Mouse (Mus musculus) heart, embryonic 15.5 days (tissue): Measurements from ENCODE around the gene Taf10. TPM values are rescaled to one million over a fixed set of nuclear protein-coding genes. Genes with fewer than 3 reads are reported as not detected.

Experiments
- ATAC-seq: fragments of 200-750 bp; cut with Nextera tagmentation; replicated peaks from 2 replicates; pipeline ENCODE4 v1.8.0; 2017; ENCODE audit warnings: low read depth, moderate TSS enrichment; ENCODE audit not compliant: insufficient number of reproducible peaks, insufficient read depth, low FRiP score
- H3K27ac ChIP-seq: fragments of 300-500 bp; sonication (generic); 2 replicates; pipeline ENCODE4 v1.5.1; 2015; ENCODE audit warnings: mild to moderate bottlenecking, inconsistent platforms
- H3K27me3 ChIP-seq: fragments of 300-500 bp; sonication (generic); 2 replicates; pipeline ENCODE4 v1.6.1; 2015; ENCODE audit warnings: inconsistent platforms
- H3K36me3 ChIP-seq: fragments of 300-500 bp; sonication (generic); 2 replicates; pipeline ENCODE4 v1.6.1; 2015; ENCODE audit warnings: mild to moderate bottlenecking, inconsistent platforms
- H3K4me1 ChIP-seq: fragments of 300-500 bp; sonication (generic); replicated peaks from 2 replicates; pipeline ENCODE4 v1.6.1; 2015; ENCODE audit warnings: inconsistent platforms
- H3K4me2 ChIP-seq: fragments of 300-500 bp; sonication (generic); 2 replicates; pipeline ENCODE4 v1.6.1; 2015; ENCODE audit warnings: inconsistent platforms, mild to moderate bottlenecking, moderate library complexity
- H3K4me3 ChIP-seq: fragments of 300-500 bp; sonication (generic); 2 replicates; pipeline ENCODE4 v1.5.1; 2015; ENCODE audit warnings: mild to moderate bottlenecking, inconsistent platforms
- H3K9ac ChIP-seq: fragments of 300-500 bp; sonication (generic); 2 replicates; pipeline ENCODE4 v1.6.1; 2015; ENCODE audit warnings: mild to moderate bottlenecking, inconsistent platforms
- H3K9me3 ChIP-seq: fragments of 300-500 bp; sonication (generic); replicated peaks from 2 replicates; pipeline ENCODE4 v1.6.1; 2016; ENCODE audit warnings: inconsistent platforms
- WGBS: fragments of 180-500 bp; shearing (Covaris S2); methylation state at CpG from one replicate; pipeline ENCODE4 v1.1.7; 2015; ENCODE audit warnings: mixed read lengths; 5-methylcytosine and 5-hydroxymethylcytosine counted together
- polyA plus RNA-seq: library from polyadenylated mRNA; unstranded; fragments of >200 nt; fragmentation: Nextera tagmentation; extraction: Ambion mirVana; gene quantifications from 2 replicates; pipeline ENCODE4 v1.2.1, GENCODE M21; 2015

Gene Taf10
- polyA plus RNA-seq, 1 experiment from 2014 or later = 90.0 TPM

DNA sequence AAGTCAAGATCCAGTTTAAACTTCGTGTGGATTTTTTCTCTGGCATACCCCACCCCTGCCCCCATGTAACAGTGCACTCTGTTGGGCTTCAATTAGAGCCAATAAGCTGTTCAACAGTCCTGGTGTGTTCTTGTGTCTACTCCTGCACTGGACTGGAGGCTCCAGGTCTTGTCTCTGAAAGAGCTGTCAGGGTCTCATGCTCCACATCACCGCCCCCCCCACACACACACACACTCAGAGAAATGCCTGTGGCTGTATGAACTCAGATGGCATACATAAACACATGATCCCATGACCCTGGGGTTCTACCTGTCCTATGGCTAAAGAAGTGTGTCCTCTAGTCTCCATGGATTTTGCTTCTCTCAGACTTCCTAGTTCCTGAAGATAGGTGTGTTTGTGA lies 31.9 kb upstream of the Taf10 start:
- Histone ChIP-seq H3K27ac (no peak overlapping the region), H3K4me2 (no peak overlapping the region), H3K4me1 (peaks cover 32% of the 10 kb centered on the region), H3K9me3 (no peaks in the 10 kb centered on the region), H3K36me3 (no peaks in the 10 kb centered on the region), H3K9ac (no peak overlapping the region), H3K4me3 (no peak overlapping the region), H3K27me3 (no peaks in the 10 kb centered on the region)
- no peak for ATAC-seq
- 74% methylated on average over 2 of the region's 2 CpGs for WGBS

DNA sequence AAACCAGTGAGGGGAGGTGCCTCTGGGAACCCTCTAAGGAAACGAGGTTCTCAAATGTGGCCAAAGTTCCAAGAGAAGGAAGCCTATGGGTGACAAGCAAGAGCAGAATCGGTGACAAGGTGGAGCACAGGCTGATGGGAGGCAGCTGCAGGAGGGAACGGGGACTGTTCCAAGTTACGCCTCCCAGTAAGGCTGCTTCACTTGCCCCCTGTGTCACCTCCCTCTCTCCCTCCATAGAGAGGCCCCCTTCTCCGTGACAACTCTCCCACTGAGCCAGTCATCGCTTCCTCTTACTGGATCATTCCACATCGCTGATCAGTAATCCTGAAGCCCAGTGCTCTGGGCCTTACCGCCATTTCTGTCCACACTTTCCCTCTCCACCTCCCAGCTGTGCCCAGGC lies 30.5 kb upstream of the Taf10 start:
- Histone ChIP-seq H3K9ac (no peak overlapping the region), H3K4me3 (no peak overlapping the region), H3K36me3 (no peaks in the 10 kb centered on the region), H3K4me1 (peaks cover 32% of the 10 kb centered on the region), H3K27ac (0 out of 2 replicates have a peak overlapping the region, but pooled peaks have one; percentile 34), H3K4me2 (no peak overlapping the region), H3K9me3 (no peaks in the 10 kb centered on the region), H3K27me3 (no peaks in the 10 kb centered on the region)
- ATAC-seq = 0 out of 2 replicates have a peak, but pooled peaks have one; percentile 5
- WGBS = 49% methylated on average over 8 of the region's 8 CpGs

- no peak for ATAC-seq
- no peaks in the 10 kb centered on the region for H3K27me3 ChIP-seq
- H3K36me3 ChIP-seq = no peaks in the 10 kb centered on the region
- no peak overlapping the region for H3K27ac ChIP-seq
- peaks cover 22% of the 10 kb centered on the region for H3K4me1 ChIP-seq
- no peaks in the 10 kb centered on the region for H3K9me3 ChIP-seq
- no peak overlapping the region for H3K4me2 ChIP-seq
- H3K9ac ChIP-seq = no peak overlapping the region
- H3K4me3 ChIP-seq = no peak overlapping the region
- whole genome bisulfite sequencing = 72% methylated on average over 5 of the region's 5 CpGs
Measured at GRCm38 (mm10) chr7:105773041-105773440, 28.9 kb upstream of the Taf10 start.

- ATAC-seq = no peak
- H3K27me3 ChIP-seq = no peaks in the 10 kb centered on the region
- no peak overlapping the region for H3K9ac ChIP-seq
- H3K9me3 ChIP-seq = no peaks in the 10 kb centered on the region
- H3K4me2 ChIP-seq = no peak overlapping the region
- peaks cover 21% of the 10 kb centered on the region for H3K4me1 ChIP-seq
- no peaks in the 10 kb centered on the region for H3K36me3 ChIP-seq
- no peak overlapping the region for H3K4me3 ChIP-seq
- no peak overlapping the region for H3K27ac ChIP-seq
- WGBS = 89% methylated on average over 15 of the region's 15 CpGs
Measured at GRCm38 (mm10) chr7:105772331-105772730, 28.2 kb upstream of the Taf10 start.

DNA sequence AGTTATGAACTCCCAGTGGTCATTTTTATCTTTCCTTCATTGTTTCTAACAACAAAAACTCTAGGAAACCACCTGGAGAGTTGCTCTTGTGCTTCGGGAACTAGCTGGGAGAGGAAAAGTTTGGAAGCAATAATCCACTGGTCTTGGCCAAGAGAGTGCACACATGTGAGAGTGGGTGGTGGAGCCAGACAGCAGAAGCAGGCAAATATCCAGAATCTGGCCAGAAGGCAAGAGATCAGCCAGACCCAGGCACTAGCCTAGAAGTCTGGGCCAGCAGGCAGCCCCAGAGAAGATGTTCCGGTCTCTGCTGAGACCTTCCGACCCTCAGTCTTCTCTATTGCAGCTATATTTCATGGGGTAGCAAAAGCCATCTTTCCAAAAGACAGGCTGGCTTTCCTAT lies 25.8 kb upstream of the Taf10 start:
- no peak for ATAC-seq
- WGBS = 79% methylated on average over 3 of the region's 3 CpGs

GRCm38 (mm10) chr7:105767729-105768165 lies 23.6 kb upstream of the Taf10 start:
- Histone ChIP-seq H3K36me3 (peaks cover 6% of the 10 kb centered on the region; the same call in 1 of the 2 replicates), H3K27ac (peak overlapping the region; percentile 16), H3K9me3 (no peaks in the 10 kb centered on the region), H3K4me3 (no peak overlapping the region), H3K4me1 (peaks cover 11% of the 10 kb centered on the region), H3K4me2 (no peak overlapping the region), H3K27me3 (peaks cover 12% of the 10 kb centered on the region), H3K9ac (no peak overlapping the region)
- 28% methylated on average over 6 of the region's 6 CpGs for WGBS
- no peak for ATAC-seq

More for the DNA sequence above, 25.8 kb upstream of the Taf10 start:
- no peaks in the 10 kb centered on the region for H3K27me3 ChIP-seq
- H3K4me1 ChIP-seq = peaks cover 20% of the 10 kb centered on the region
- no peaks in the 10 kb centered on the region for H3K9me3 ChIP-seq
- H3K9ac ChIP-seq = no peak overlapping the region
- no peak overlapping the region for H3K4me2 ChIP-seq
- H3K27ac ChIP-seq = no peak overlapping the region
- H3K4me3 ChIP-seq = no peak overlapping the region
- H3K36me3 ChIP-seq = no peaks in the 10 kb centered on the region

GRCm38 (mm10) chr7:105764331-105764730 lies 20.2 kb upstream of the Taf10 start:
- H3K4me3 ChIP-seq = no peak overlapping the region
- peaks cover 13% of the 10 kb centered on the region; the same call in 1 of the 2 replicates for H3K36me3 ChIP-seq
- WGBS = 87% methylated on average over 11 of the region's 11 CpGs
- H3K27me3 ChIP-seq = peaks cover 27% of the 10 kb centered on the region
- H3K27ac ChIP-seq = no peak overlapping the region
- no peak for ATAC-seq
- no peaks in the 10 kb centered on the region for H3K9me3 ChIP-seq
- H3K9ac ChIP-seq = no peak overlapping the region
- peaks cover 20% of the 10 kb centered on the region for H3K4me1 ChIP-seq
- H3K4me2 ChIP-seq = no peak overlapping the region

DNA sequence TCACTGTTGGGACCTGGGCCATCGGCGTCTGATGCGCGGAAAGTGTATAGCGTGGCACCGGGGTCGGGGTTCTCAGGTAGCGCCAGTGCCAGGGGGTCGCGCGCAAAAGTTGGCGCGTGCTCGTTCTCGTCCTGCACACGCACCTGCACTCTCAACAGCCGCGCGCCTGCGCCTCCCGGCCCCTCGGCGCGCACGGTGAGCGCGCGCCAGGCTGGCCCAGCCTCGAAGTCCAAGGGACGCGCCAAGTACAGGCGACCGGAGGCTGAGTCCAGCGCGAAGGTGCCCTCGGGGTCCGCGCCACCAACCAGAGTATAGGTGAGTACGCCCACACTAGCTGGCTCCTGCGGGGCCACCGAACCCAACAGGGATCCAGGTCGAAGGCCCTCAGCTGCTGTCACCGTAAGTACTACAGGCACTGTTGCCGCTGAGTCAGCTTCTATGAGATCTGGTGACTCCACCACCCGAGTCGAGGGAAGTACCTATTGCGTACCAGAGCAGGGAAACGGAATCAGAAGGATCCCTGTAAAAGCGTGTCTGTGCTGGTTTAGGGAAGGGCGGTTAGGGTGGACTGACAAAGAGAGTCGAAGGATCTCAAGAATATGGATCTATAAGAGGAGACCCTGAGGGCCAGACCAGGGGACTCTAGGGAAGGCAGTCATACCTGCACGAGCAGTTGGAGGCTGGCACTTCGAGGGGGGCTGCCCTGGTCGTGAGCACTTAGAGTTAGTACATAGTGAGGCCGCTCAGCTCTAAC lies 18.5 kb upstream of the Taf10 start:
- no peak overlapping the region for H3K9ac ChIP-seq
- 35% methylated on average over 55 of the region's 55 CpGs for WGBS
- H3K4me2 ChIP-seq = peak overlapping the region; percentile 79
- peak overlapping the region; percentile 44 for H3K4me3 ChIP-seq
- H3K27ac ChIP-seq = no peak overlapping the region
- no peaks in the 10 kb centered on the region for H3K9me3 ChIP-seq
- peaks cover 27% of the 10 kb centered on the region for H3K27me3 ChIP-seq
- H3K4me1 ChIP-seq = peaks cover 11% of the 10 kb centered on the region
- ATAC-seq = 0 out of 2 replicates have a peak, but pooled peaks have one; percentile 13
- peaks cover 17% of the 10 kb centered on the region; the same call in 1 of the 2 replicates for H3K36me3 ChIP-seq

DNA sequence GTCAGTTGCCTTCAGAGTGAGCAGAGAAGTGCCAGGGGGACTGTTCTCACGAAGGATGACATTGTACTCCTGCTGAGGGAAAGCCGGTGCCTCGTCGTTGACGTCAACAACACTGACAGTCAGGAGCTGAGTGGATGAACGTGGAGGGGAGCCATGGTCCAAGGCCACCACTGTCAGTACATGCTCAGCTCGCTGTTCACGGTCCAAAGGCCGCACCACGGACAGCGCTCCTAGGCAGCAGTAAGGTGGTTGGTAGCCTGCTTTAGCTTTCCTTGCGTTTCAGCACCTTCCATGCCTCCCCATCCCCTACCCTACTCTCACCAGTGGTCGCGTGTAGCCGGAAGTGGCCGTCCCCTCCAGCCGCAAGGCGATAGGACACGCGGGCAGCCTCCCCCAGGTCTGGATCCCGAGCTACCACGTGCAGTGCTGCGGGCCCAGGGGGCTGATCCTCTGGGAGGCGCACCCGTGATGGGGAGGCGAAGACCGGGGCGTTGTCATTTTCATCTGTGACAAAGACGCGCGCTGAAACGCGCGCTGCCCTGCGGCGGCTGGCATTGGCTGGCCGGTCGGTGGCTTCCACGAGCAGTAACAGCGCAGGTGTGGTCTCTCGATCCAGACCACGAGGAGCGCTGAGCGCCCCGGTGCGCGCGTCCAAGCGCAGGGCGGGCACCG lies 17.8 kb upstream of the Taf10 start:
- peak overlapping the region; percentile 79 for H3K4me2 ChIP-seq
- H3K4me1 ChIP-seq = peaks cover 9% of the 10 kb centered on the region
- H3K27me3 ChIP-seq = peaks cover 27% of the 10 kb centered on the region
- WGBS = 27% methylated on average over 51 of the region's 51 CpGs
- H3K27ac ChIP-seq = no peak overlapping the region
- H3K9ac ChIP-seq = no peak overlapping the region
- H3K4me3 ChIP-seq = peak overlapping the region; percentile 44
- no peaks in the 10 kb centered on the region for H3K9me3 ChIP-seq
- ATAC-seq = no peak
- H3K36me3 ChIP-seq = peaks cover 22% of the 10 kb centered on the region; the same call in 1 of the 2 replicates

- Histone ChIP-seq H3K4me3 (no peak overlapping the region), H3K36me3 (peaks cover 28% of the 10 kb centered on the region), H3K9ac (no peak overlapping the region), H3K9me3 (no peaks in the 10 kb centered on the region), H3K27ac (no peak overlapping the region), H3K4me2 (no peak overlapping the region), H3K4me1 (peaks cover 8% of the 10 kb centered on the region), H3K27me3 (no peaks in the 10 kb centered on the region)
- 86% methylated on average over 10 of the region's 10 CpGs for WGBS
- no peak for ATAC-seq
Measured at GRCm38 (mm10) chr7:105753281-105753680, 9.1 kb upstream of the Taf10 start.

DNA sequence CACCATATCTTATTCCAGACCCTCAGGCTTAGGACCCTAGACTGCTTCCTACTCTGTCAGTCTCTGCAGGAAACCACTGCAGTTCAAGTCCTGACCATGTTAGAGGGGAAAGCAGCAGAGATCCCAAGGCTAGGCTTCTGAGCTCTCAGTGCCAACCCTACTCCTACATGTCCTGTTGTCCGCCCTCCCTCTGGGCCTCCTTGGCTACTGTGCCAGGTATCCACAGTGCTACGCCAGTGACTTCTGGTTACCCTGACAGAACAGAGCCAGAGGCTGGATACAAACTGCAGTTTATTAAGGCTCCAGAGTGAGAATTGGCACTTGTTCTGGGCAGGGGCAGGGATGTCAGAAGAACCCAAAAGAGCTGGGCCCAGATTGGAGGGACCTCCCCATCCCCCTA lies 8.6 kb upstream of the Taf10 start:
- no peak overlapping the region for H3K27ac ChIP-seq
- H3K9me3 ChIP-seq = no peaks in the 10 kb centered on the region
- WGBS = 79% methylated on average over 2 of the region's 2 CpGs
- H3K27me3 ChIP-seq = no peaks in the 10 kb centered on the region
- peaks cover 8% of the 10 kb centered on the region for H3K4me1 ChIP-seq
- H3K4me3 ChIP-seq = no peak overlapping the region
- ATAC-seq = no peak
- H3K9ac ChIP-seq = no peak overlapping the region
- no peak overlapping the region for H3K4me2 ChIP-seq
- peaks cover 28% of the 10 kb centered on the region for H3K36me3 ChIP-seq
